Mouse (Mus musculus): ENCODE data around the gene Gpr65. TPM values are rescaled to one million over a fixed set of nuclear protein-coding genes. Genes with fewer than 3 reads are reported as not detected.

Gene Gpr65
- total and polyA plus RNA-seq, 3 experiments = 31.9 to 80.5 (median 80.3) TPM

GRCm38 (mm10) chr12:98280530-98280929 lies 12.1 kb downstream of the Gpr65 start:
- Histone ChIP-seq H3K79me2 (replicated peaks; ENCODE audit: control insufficient read depth, extremely low read depth, insufficient read depth, poor library complexity, severe bottlenecking) (peaks cover 7% of the 10 kb centered on the region), H3K4me1 (ENCODE audit: control insufficient read depth in 1 of 2, insufficient read depth in 2 of 2) (peaks cover 18 to 38% of the 10 kb centered on the region in 2 experiments), H3K9ac (ENCODE audit: insufficient read depth, low read depth) (no peak overlapping the region), H3K36me3 (replicated peaks in 1 of 2; ENCODE audit: control insufficient read depth in 1 of 2, insufficient read depth in 1 of 2, low read length in 1 of 2) (peaks cover 9 to 27% of the 10 kb centered on the region in 2 experiments), H3K4me3 (replicated peaks in 1 of 3; ENCODE audit: low read depth in 2 of 3, low read length in 2 of 3, poor library complexity in 1 of 3) (no peak overlapping the region), H3K9me3 (replicated peaks; ENCODE audit: low read length) (peaks cover 7% of the 10 kb centered on the region), H3K27me3 (replicated peaks) (no peaks in the 10 kb centered on the region), H3K27ac (ENCODE audit: insufficient read depth, low read depth) (no peak overlapping the region), H3K4me2 (ENCODE audit: insufficient read depth, low read depth, poor library complexity, severe bottlenecking) (peak overlapping the region; percentile 15; the same call in 1 of the 2 replicates)
- peak; percentile 98 for TF ChIP-seq RAD21 (IDR thresholded peaks at IDR 0.05; ENCODE audit: low read depth, low read length)
- TF ChIP-seq USF1 (IDR thresholded peaks at IDR 0.05; ENCODE audit: low read depth, low read length) = no peak
- TF ChIP-seq SIN3A (IDR thresholded peaks at IDR 0.05; ENCODE audit: low read length) = no peak; the same call in 1 of the 2 replicates
- TF ChIP-seq SMC3 (IDR thresholded peaks at IDR 0.05; ENCODE audit: low read depth, low read length) = peak; percentile 96
- peak; percentile 89 for TF ChIP-seq ZNF384 (IDR thresholded peaks at IDR 0.05; ENCODE audit: low read depth, low read length)
- TF ChIP-seq ZMIZ1 (IDR thresholded peaks at IDR 0.05; ENCODE audit: low read depth, low read length) = no peak
- TF ChIP-seq NELFE (IDR thresholded peaks at IDR 0.05; ENCODE audit: low read depth, low read length) = peak; percentile 34
- peak; percentile 36 for TF ChIP-seq BHLHE40 (IDR thresholded peaks at IDR 0.05; ENCODE audit: low read depth, low read length)
- TF ChIP-seq ZC3H11A (IDR thresholded peaks at IDR 0.05; ENCODE audit: low read depth, low read length) = peak; percentile 80
- no peak; the same call in 1 of the 2 replicates for TF ChIP-seq NRF1 (IDR thresholded peaks at IDR 0.05; ENCODE audit: low read depth, low read length)
- no peak for TF ChIP-seq ZKSCAN1 (IDR thresholded peaks at IDR 0.05; ENCODE audit: borderline replicate concordance, low read depth, low read length)
- peak; percentile 76 to 97 for TF ChIP-seq CTCF (conservative IDR thresholded peaks at IDR 0.05 in 1 of 2, IDR thresholded peaks at IDR 0.05 in 1 of 2; ENCODE audit: low read depth in 2 of 2, low read length in 2 of 2)
- in situ Hi-C loops (cut with MboI; ENCODE audit: low pct_ligation_motif_present, low pct_unique_long_range_greater_than_20kb, low sequenced_read_pairs) = no loop called here
- dilution Hi-C loops (cut with MboI; ENCODE audit: extremely low pct_ligation_motif_present, extremely low pct_unique_long_range_greater_than_20kb, low sequenced_read_pairs) = no loop called here
- peak; percentile 77 for DNase-seq (ENCODE audit: extremely low read depth)

GRCm38 (mm10) chr12:98280996-98281395 lies 12.6 kb downstream of the Gpr65 start:
- no peak for TF ChIP-seq CHD1 (IDR thresholded peaks at IDR 0.05; ENCODE audit: low read depth, low read length)
- no peak for TF ChIP-seq ZKSCAN1 (IDR thresholded peaks at IDR 0.05; ENCODE audit: borderline replicate concordance, low read depth, low read length)
- 0 out of 2 replicates have a peak, but pooled peaks have one; percentile 11 for TF ChIP-seq KAT2A (IDR thresholded peaks at IDR 0.05; ENCODE audit: insufficient replicate concordance, low read length)
- TF ChIP-seq E2F4 (IDR thresholded peaks at IDR 0.05; ENCODE audit: insufficient replicate concordance, low read depth, low read length) = no peak
- no peak for TF ChIP-seq RCOR1 (conservative IDR thresholded peaks at IDR 0.05; ENCODE audit: low read depth, low read length)
- no peak for TF ChIP-seq PAX5 (IDR thresholded peaks at IDR 0.05; ENCODE audit: low read length)
- peak; percentile 17; the same call in 1 of the 2 replicates for TF ChIP-seq EP300 (IDR thresholded peaks at IDR 0.05; ENCODE audit: low read length)
- TF ChIP-seq MAX (IDR thresholded peaks at IDR 0.05; ENCODE audit: low read length) = no peak
- TF ChIP-seq SIN3A (IDR thresholded peaks at IDR 0.05; ENCODE audit: low read length) = peak; percentile 40; the same call in 1 of the 2 replicates
- TF ChIP-seq BHLHE40 (IDR thresholded peaks at IDR 0.05; ENCODE audit: low read depth, low read length) = no peak
- no peak for TF ChIP-seq ETS1 (conservative IDR thresholded peaks at IDR 0.05; ENCODE audit: low read depth, low read length)
- 0 out of 2 replicates have a peak, but pooled peaks have one; percentile 3 for TF ChIP-seq IRF4 (IDR thresholded peaks at IDR 0.05; ENCODE audit: low read depth, low read length)
- no peak for TF ChIP-seq MYC (IDR thresholded peaks at IDR 0.05; ENCODE audit: low read depth, low read length)
- TF ChIP-seq ELF1 (IDR thresholded peaks at IDR 0.05; ENCODE audit: low read depth, low read length) = no peak
- TF ChIP-seq USF2 (conservative IDR thresholded peaks at IDR 0.05; ENCODE audit: low read depth, low read length) = no peak
- no peak for TF ChIP-seq RAD21 (IDR thresholded peaks at IDR 0.05; ENCODE audit: low read depth, low read length)

More at GRCm38 (mm10) chr12:98280996-98281395, 12.6 kb downstream of the Gpr65 start:
- Histone ChIP-seq H3K4me3 (replicated peaks in 1 of 3; ENCODE audit: low read depth in 2 of 3, low read length in 2 of 3, poor library complexity in 1 of 3) (no peak overlapping the region), H3K9ac (ENCODE audit: insufficient read depth, low read depth) (no peak overlapping the region), H3K36me3 (replicated peaks in 1 of 2; ENCODE audit: control insufficient read depth in 1 of 2, insufficient read depth in 1 of 2, low read length in 1 of 2) (peaks cover 5 to 22% of the 10 kb centered on the region in 2 experiments), H3K4me2 (ENCODE audit: insufficient read depth, low read depth, poor library complexity, severe bottlenecking) (peak overlapping the region; percentile 15; the same call in 1 of the 2 replicates), H3K9me3 (replicated peaks; ENCODE audit: low read length) (peaks cover 12% of the 10 kb centered on the region), H3K4me1 (ENCODE audit: control insufficient read depth in 1 of 2, insufficient read depth in 2 of 2) (peaks cover 15 to 38% of the 10 kb centered on the region in 2 experiments; a peak in 3 of 4 replicates), H3K79me2 (replicated peaks; ENCODE audit: control insufficient read depth, extremely low read depth, insufficient read depth, poor library complexity, severe bottlenecking) (peaks cover 3% of the 10 kb centered on the region; the same call in 1 of the 2 replicates), H3K27me3 (replicated peaks) (no peaks in the 10 kb centered on the region), H3K27ac (ENCODE audit: insufficient read depth, low read depth) (no peak overlapping the region; the same call in 1 of the 2 replicates)
- dilution Hi-C loops (cut with MboI; ENCODE audit: extremely low pct_ligation_motif_present, extremely low pct_unique_long_range_greater_than_20kb, low sequenced_read_pairs) = no loop called here
- DNase-seq (ENCODE audit: extremely low read depth) = no peak
- in situ Hi-C loops (cut with MboI; ENCODE audit: low pct_ligation_motif_present, low pct_unique_long_range_greater_than_20kb, low sequenced_read_pairs) = no loop called here

Data from CH12.LX (cell line).